15 mouse cellular contexts compared by ENCODE assay signal in genomic region chr4:102495474-102495873, GRCm38 (mm10).
DNase-seq lines count a peak whose midpoint lies in the region; ATAC-seq and TF ChIP-seq lines count a peak whose summit lies in the region.
"Had no signal": no experiment of that assay in that cellular context is flagged by ENCODE, and none has a peak within 500 bp of the region (broad histone marks: within the 10 kb centered on the region; RNA-seq: fewer than 3 reads in every experiment).

No protein-coding gene starts in this region.

- H3K4me3 ChIP-seq in forebrain, postnatal 0 days (ENCODE audit: low read depth, low read length): no peak overlapping the region
- H3K4me3 ChIP-seq in forebrain, embryonic 12.5 days (replicated peaks): no peak overlapping the region
- H3K4me3 ChIP-seq: intestine, embryonic 15.5 days; left cerebral cortex, adult 2 months; liver, embryonic 13.5 days; midbrain, embryonic 10.5 days; neural tube, embryonic 12.5 days; stomach, embryonic 15.5 days had no signal

- no peak for TF ChIP-seq CTCF in forebrain, postnatal 0 days (IDR thresholded peaks at IDR 0.05; ENCODE audit: low read depth)
- no peak for TF ChIP-seq CTCF in brain, embryonic 14.5 days (IDR thresholded peaks at IDR 0.05; ENCODE audit: borderline replicate concordance, extremely low read depth, insufficient read depth, insufficient read length)

- intact Hi-C loops in heart, postnatal 25 days (cut with DNase I): no loop called here

- H3K27ac ChIP-seq in forebrain, postnatal 0 days (ENCODE audit: low read depth, low read length): no peak overlapping the region
- H3K27ac ChIP-seq in forebrain, embryonic 12.5 days: no peak overlapping the region
- H3K27ac ChIP-seq: intestine, embryonic 15.5 days; left cerebral cortex, adult 2 months; liver, embryonic 13.5 days; midbrain, embryonic 10.5 days; neural tube, embryonic 12.5 days; stomach, embryonic 15.5 days had no signal

- ATAC-seq in forebrain, postnatal 0 days: 0 out of 2 replicates have a peak, but pooled peaks have one; percentile 30
- ATAC-seq in forebrain, embryonic 12.5 days (ENCODE audit: low FRiP score): no peak
- ATAC-seq: intestine, embryonic 15.5 days had no signal

- WGBS in forebrain, postnatal 0 days: 43% methylated on average over 5 of the region's 5 CpGs
- 85% methylated on average over 5 of the region's 5 CpGs for WGBS in forebrain, embryonic 12.5 days

- H3K27me3 ChIP-seq in forebrain, postnatal 0 days (ENCODE audit: insufficient read depth, low read length): no peaks in the 10 kb centered on the region
- no peaks in the 10 kb centered on the region for H3K27me3 ChIP-seq in forebrain, embryonic 12.5 days
- H3K27me3 ChIP-seq: intestine, embryonic 15.5 days; liver, embryonic 13.5 days; neural tube, embryonic 12.5 days; stomach, embryonic 15.5 days had no signal

- H3K4me1 ChIP-seq in forebrain, postnatal 0 days (ENCODE audit: insufficient read depth): peaks cover 8% of the 10 kb centered on the region; the same call in 1 of the 2 replicates
- peaks cover 9% of the 10 kb centered on the region for H3K4me1 ChIP-seq in forebrain, embryonic 12.5 days
- H3K4me1 ChIP-seq: intestine, embryonic 15.5 days; liver, embryonic 13.5 days; midbrain, embryonic 10.5 days; stomach, embryonic 15.5 days had no signal

- no peaks in the 10 kb centered on the region for H3K9me3 ChIP-seq in forebrain, postnatal 0 days (ENCODE audit: low read length)
- no peaks in the 10 kb centered on the region for H3K9me3 ChIP-seq in forebrain, embryonic 12.5 days
- H3K9me3 ChIP-seq: intestine, embryonic 15.5 days; liver, embryonic 13.5 days; midbrain, embryonic 10.5 days; neural tube, embryonic 12.5 days; stomach, embryonic 15.5 days had no signal

- DNase-seq in forebrain, postnatal 0 days: peak; percentile 62
- peak; percentile 38 to 50 for DNase-seq in kidney, postnatal 36 days
- no peak for DNase-seq in kidney, adult 8-10 months
- peak; percentile 53 for DNase-seq in brain, embryonic 14.5 days (ENCODE audit: low read depth)
- peak; percentile 23 for DNase-seq in heart, postnatal 25 days (ENCODE audit: low spot score)
- no peak for DNase-seq in frontal cortex, postnatal 14 days (ENCODE audit: low spot score in 2 of 2)
- DNase-seq in frontal cortex, postnatal 36 days (ENCODE audit: low spot score in 2 of 2): no peak
- DNase-seq: cerebellum, postnatal 14 days; liver, embryonic 13.5 days had no signal

- no peak overlapping the region for H3K9ac ChIP-seq in forebrain, postnatal 0 days
- no peak overlapping the region for H3K9ac ChIP-seq in forebrain, embryonic 12.5 days
- H3K9ac ChIP-seq: intestine, embryonic 15.5 days; liver, embryonic 13.5 days; neural tube, embryonic 12.5 days; stomach, embryonic 15.5 days had no signal

- H3K36me3 ChIP-seq in forebrain, postnatal 0 days (ENCODE audit: insufficient read depth): no peaks in the 10 kb centered on the region
- H3K36me3 ChIP-seq in forebrain, embryonic 12.5 days (replicated peaks): no peaks in the 10 kb centered on the region
- H3K36me3 ChIP-seq: intestine, embryonic 15.5 days; liver, embryonic 13.5 days; midbrain, embryonic 10.5 days; neural tube, embryonic 12.5 days; stomach, embryonic 15.5 days had no signal

- TF ChIP-seq POLR2A in brain, embryonic 14.5 days (IDR thresholded peaks at IDR 0.05; ENCODE audit: borderline replicate concordance, extremely low read depth, insufficient read depth, insufficient read length, poor library complexity, severe bottlenecking): no peak

- H3K4me2 ChIP-seq in forebrain, postnatal 0 days (ENCODE audit: low read depth): no peak overlapping the region
- H3K4me2 ChIP-seq in forebrain, embryonic 12.5 days: no peak overlapping the region
- H3K4me2 ChIP-seq: intestine, embryonic 15.5 days; liver, embryonic 13.5 days; neural tube, embryonic 12.5 days; stomach, embryonic 15.5 days had no signal

Comparison
In these comparisons a context has a peak if more than half of its experiments do, and no peak if none do; other contexts are left out.
1. DNase-seq: peak in forebrain, postnatal 0 days (single experiment), kidney, postnatal 36 days (2 of 2), brain, embryonic 14.5 days (single experiment) and heart, postnatal 25 days (single experiment); none in kidney, adult 8-10 months (0 of 2), frontal cortex, postnatal 14 days (0 of 2) and frontal cortex, postnatal 36 days (0 of 2).